Mouse (Mus musculus) heart, embryonic 16.5 days (tissue): ENCODE data around the gene Tifa. TPM values are rescaled to one million over a fixed set of nuclear protein-coding genes. Genes with fewer than 3 reads are reported as not detected.

Experiments
- ATAC-seq: fragments of 200-750 bp; cut with Nextera tagmentation; replicated peaks from 2 replicates; pipeline ENCODE4 v1.8.0; 2017; ENCODE audit warnings: moderate number of reproducible peaks; ENCODE audit not compliant: insufficient read depth, low FRiP score; ENCODE audit errors: extremely low read depth
- H3K27ac ChIP-seq: fragments of 300-500 bp; sonication (generic); 2 replicates; pipeline ENCODE4 v1.5.1; 2014; ENCODE audit warnings: mild to moderate bottlenecking, low read length, control low read depth, moderate library complexity
- H3K27me3 ChIP-seq: fragments of 300-500 bp; sonication (generic); 2 replicates; pipeline ENCODE4 v1.6.1; 2014; ENCODE audit warnings: low read length, mixed read lengths; ENCODE audit not compliant: control insufficient read depth, insufficient read depth
- H3K36me3 ChIP-seq: fragments of 300-500 bp; sonication (generic); 2 replicates; pipeline ENCODE4 v1.6.1; 2014; ENCODE audit not compliant: control insufficient read depth, insufficient read depth
- H3K4me1 ChIP-seq: fragments of 300-500 bp; sonication (generic); 2 replicates; pipeline ENCODE4 v1.6.1; 2014; ENCODE audit warnings: low read length, mixed read lengths; ENCODE audit not compliant: control insufficient read depth, insufficient read depth
- H3K4me2 ChIP-seq: fragments of 300-500 bp; sonication (generic); 2 replicates; pipeline ENCODE4 v1.6.1; 2014; ENCODE audit warnings: low read depth, mild to moderate bottlenecking, control low read depth, low read length
- H3K4me3 ChIP-seq: fragments of 300-500 bp; sonication (generic); 2 replicates; pipeline ENCODE4 v1.5.1; 2014; ENCODE audit warnings: mild to moderate bottlenecking, control low read depth, low read length
- H3K9ac ChIP-seq: fragments of 300-500 bp; sonication (generic); 2 replicates; pipeline ENCODE4 v1.6.1; 2014; ENCODE audit warnings: low read length, control low read depth
- H3K9me3 ChIP-seq: fragments of 300-500 bp; sonication (generic); replicated peaks from 2 replicates; pipeline ENCODE4 v1.6.1; 2016; ENCODE audit warnings: low read length; ENCODE audit not compliant: control insufficient read depth
- WGBS: fragments of 180-500 bp; shearing (Covaris S2); extraction: QIAGEN DNeasy Blood & Tissue Kit; methylation state at CpG from one replicate; pipeline ENCODE4 v1.1.7; 2014; 5-methylcytosine and 5-hydroxymethylcytosine counted together
- polyA plus RNA-seq: library from polyadenylated mRNA; unstranded; fragments of >200 nt; fragmentation: Nextera tagmentation; extraction: Ambion mirVana; gene quantifications from 2 replicates; pipeline ENCODE4 v1.2.1, GENCODE M21; 2015

The Tifa gene
- polyA plus RNA-seq, 1 experiment from 2014 or later: 4.0 TPM

GRCm38 (mm10) chr3:127807846-127808245 is 18.2 kb downstream of the Tifa start:
- peaks cover 26% of the 10 kb centered on the region for H3K36me3 ChIP-seq
- no peak for ATAC-seq
- no peak overlapping the region for H3K9ac ChIP-seq
- 85% methylated on average over 5 of the region's 5 CpGs for WGBS
- no peaks in the 10 kb centered on the region for H3K27me3 ChIP-seq
- H3K4me2 ChIP-seq: no peak overlapping the region
- H3K4me3 ChIP-seq: no peak overlapping the region
- H3K9me3 ChIP-seq: no peaks in the 10 kb centered on the region
- H3K27ac ChIP-seq: no peak overlapping the region
- H3K4me1 ChIP-seq: no peaks in the 10 kb centered on the region

DNA sequence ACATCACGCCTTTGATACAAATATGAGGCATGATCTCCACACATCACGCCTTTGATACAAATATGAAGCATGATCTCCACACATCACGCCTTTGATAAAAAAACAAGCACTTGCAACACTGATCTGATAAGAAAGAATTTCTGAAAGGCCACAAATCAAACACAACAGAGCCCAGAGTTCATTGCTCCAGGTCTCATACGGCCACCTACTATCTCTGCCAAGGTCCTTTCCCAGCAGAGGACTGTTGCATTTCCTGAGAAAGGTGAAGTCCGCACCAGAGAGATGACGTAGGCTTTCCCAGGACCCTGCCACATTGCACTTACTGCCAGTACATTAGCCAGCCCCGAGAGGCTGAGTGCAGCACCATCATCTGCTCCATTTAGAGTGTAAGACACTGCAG is 19.5 kb downstream of the Tifa start:
- Histone ChIP-seq H3K4me2 (no peak overlapping the region), H3K4me1 (no peaks in the 10 kb centered on the region), H3K27ac (no peak overlapping the region), H3K9me3 (no peaks in the 10 kb centered on the region), H3K4me3 (no peak overlapping the region), H3K36me3 (peaks cover 26% of the 10 kb centered on the region), H3K27me3 (no peaks in the 10 kb centered on the region), H3K9ac (no peak overlapping the region)
- no peak for ATAC-seq
- WGBS: 91% methylated on average over 7 of the region's 7 CpGs

- H3K9me3 ChIP-seq: no peaks in the 10 kb centered on the region
- H3K4me2 ChIP-seq: no peak overlapping the region
- H3K27me3 ChIP-seq: no peaks in the 10 kb centered on the region
- H3K4me1 ChIP-seq: no peaks in the 10 kb centered on the region
- no peak for ATAC-seq
- peaks cover 14% of the 10 kb centered on the region for H3K36me3 ChIP-seq
- H3K9ac ChIP-seq: no peak overlapping the region
- no peak overlapping the region for H3K27ac ChIP-seq
- H3K4me3 ChIP-seq: no peak overlapping the region
- WGBS: 71% methylated on average over 7 of the region's 7 CpGs
Observed at GRCm38 (mm10) chr3:127817120-127817683, 27.6 kb downstream of the Tifa start.

GRCm38 (mm10) chr3:127818694-127819663 is 29.4 kb downstream of the Tifa start:
- WGBS: 75% methylated on average over 11 of the region's 11 CpGs
- Histone ChIP-seq H3K4me2 (no peak overlapping the region), H3K36me3 (peaks cover 16% of the 10 kb centered on the region), H3K27ac (no peak overlapping the region), H3K9me3 (no peaks in the 10 kb centered on the region), H3K27me3 (no peaks in the 10 kb centered on the region), H3K4me3 (no peak overlapping the region), H3K4me1 (no peaks in the 10 kb centered on the region), H3K9ac (no peak overlapping the region)
- ATAC-seq: no peak

DNA sequence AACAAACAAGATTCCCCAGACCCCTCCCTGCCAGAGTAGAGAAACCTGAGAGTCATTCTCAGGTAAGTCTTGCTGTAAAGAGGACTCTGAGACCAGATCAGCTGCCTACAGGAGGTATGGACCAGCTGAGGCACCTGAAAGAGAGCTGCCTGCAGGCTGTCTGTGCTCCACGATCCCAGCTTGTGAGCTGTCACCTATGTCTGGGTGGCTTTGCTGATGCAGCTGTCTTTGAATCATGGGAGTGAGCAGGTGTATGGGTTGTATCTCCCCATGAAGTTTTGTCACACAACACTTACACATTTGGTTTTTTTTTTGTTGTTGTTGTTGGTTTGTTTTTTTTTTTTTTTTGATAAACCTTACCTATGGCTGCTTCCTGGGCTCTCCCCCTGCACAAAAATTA is 30.8 kb downstream of the Tifa start:
- Histone ChIP-seq H3K9me3 (no peaks in the 10 kb centered on the region), H3K4me3 (no peak overlapping the region), H3K27ac (no peak overlapping the region), H3K36me3 (peaks cover 16% of the 10 kb centered on the region), H3K27me3 (no peaks in the 10 kb centered on the region), H3K4me1 (no peaks in the 10 kb centered on the region), H3K4me2 (no peak overlapping the region), H3K9ac (no peak overlapping the region)
- no peak for ATAC-seq
- 83% methylated on average over 1 of the region's 1 CpGs for WGBS

GRCm38 (mm10) chr3:127821209-127821608 is 31.6 kb downstream of the Tifa start:
- H3K9me3 ChIP-seq: no peaks in the 10 kb centered on the region
- no peak overlapping the region for H3K4me3 ChIP-seq
- no peak overlapping the region for H3K9ac ChIP-seq
- no peak overlapping the region for H3K27ac ChIP-seq
- H3K27me3 ChIP-seq: no peaks in the 10 kb centered on the region
- no peak overlapping the region for H3K4me2 ChIP-seq
- H3K36me3 ChIP-seq: peaks cover 16% of the 10 kb centered on the region
- ATAC-seq: no peak
- no peaks in the 10 kb centered on the region for H3K4me1 ChIP-seq
- 75% methylated on average over 5 of the region's 5 CpGs for WGBS

DNA sequence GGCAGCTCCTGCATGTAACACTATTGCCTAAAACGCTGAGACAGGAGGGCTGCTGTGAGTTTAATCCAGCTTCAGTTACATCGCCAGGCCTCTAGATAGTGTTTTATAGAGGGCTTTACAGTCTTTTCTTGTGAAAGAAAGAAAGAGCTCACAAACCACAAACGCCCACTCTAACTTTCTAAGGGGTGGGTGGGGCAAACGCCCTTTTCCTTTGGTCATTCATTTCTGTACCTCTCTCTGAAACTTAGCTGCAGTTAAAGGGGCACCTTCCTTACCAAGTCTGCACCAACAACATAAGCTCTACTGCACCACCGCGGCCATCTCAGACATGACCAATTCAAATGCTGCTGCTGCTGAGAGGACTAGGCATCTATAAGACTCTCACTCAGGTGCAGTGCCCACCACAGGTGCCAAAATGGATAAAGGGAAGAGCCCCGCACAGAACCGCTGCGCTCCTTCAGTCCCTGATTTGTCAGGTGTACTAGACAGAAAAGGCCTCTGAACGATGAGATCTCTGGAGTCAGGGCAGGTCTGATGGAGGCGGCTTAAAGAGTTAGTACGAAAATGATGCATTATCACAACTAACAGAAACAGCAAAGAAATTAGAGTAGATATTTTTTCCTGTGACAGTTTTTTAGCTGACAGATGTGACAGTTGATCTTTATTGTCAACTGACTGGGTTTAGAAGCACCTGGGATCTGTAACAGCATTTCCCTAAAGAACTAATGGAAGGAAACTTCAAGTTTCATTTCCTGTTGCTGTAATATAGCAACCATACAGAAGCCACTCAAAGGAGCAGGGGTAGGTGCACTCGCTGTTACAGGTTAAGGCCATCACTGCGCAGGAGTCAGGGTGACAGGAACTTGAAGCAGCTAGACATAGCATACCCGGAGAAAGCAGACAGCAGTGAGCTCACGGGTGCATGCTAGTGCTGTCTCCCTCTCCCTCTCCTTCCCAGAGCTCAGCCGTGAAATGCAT is 34.6 kb downstream of the Tifa start:
- Histone ChIP-seq H3K27ac (no peak overlapping the region), H3K4me3 (no peak overlapping the region), H3K4me2 (no peak overlapping the region), H3K4me1 (no peaks in the 10 kb centered on the region), H3K9me3 (no peaks in the 10 kb centered on the region), H3K9ac (0 out of 2 replicates have a peak overlapping the region, but pooled peaks have one; percentile 20), H3K36me3 (peaks cover 14% of the 10 kb centered on the region), H3K27me3 (no peaks in the 10 kb centered on the region)
- no peak; the same call in 1 of the 2 replicates for ATAC-seq
- WGBS: 84% methylated on average over 17 of the region's 17 CpGs

GRCm38 (mm10) chr3:127826503-127826902 is 36.9 kb downstream of the Tifa start:
- Histone ChIP-seq H3K4me2 (no peak overlapping the region), H3K27me3 (no peaks in the 10 kb centered on the region), H3K36me3 (peaks cover 8% of the 10 kb centered on the region), H3K4me3 (no peak overlapping the region), H3K9ac (no peak overlapping the region), H3K4me1 (no peaks in the 10 kb centered on the region), H3K9me3 (no peaks in the 10 kb centered on the region), H3K27ac (no peak overlapping the region)
- ATAC-seq: no peak
- 78% methylated on average over 7 of the region's 7 CpGs for WGBS
